Mouse (Mus musculus) adrenal gland, postnatal 4 days (tissue): ENCODE results near the gene Snx7. TPM values are rescaled to one million over a fixed set of nuclear protein-coding genes. Genes with fewer than 3 reads are reported as not detected.

Experiments used
- DNase-seq, 2 experiments: peaks; one replicate each; pipeline ENCODE4 v3.0.0; 2021 to 2022; ENCODE audit warnings: low spot score in 2 of 2, mixed read lengths in 2 of 2
- long read RNA-seq, 2 experiments: library from polyadenylated mRNA; stranded (forward); transcript quantifications; one replicate each; pipeline ENCODE4 v2.0.0; 2021
- total RNA-seq, 2 experiments: library from RNA; stranded (reverse); gene quantifications; 2 replicates each; pipeline ENCODE4 v1.2.3; 2021

Snx7 gene
- total RNA-seq: 10 to 100 TPM; 52.1 to 52.9 TPM
- long read RNA-seq, experiment 1, transcript Snx7-203 (8 exons, 1,588 nt): minor isoform, 8 of 52 reads
- long read RNA-seq, experiment 1, transcript Snx7-201 (9 exons, 2,021 nt): major isoform, 38 of 52 reads
- long read RNA-seq, experiment 1, partial matches to known transcripts: 1 of 52 reads
- long read RNA-seq, experiment 1, other reads (novel, unspliced or antisense): 4 of 52 reads
- long read RNA-seq, experiment 2, transcript Snx7-203 (8 exons, 1,588 nt): minor isoform, 14 of 85 reads
- long read RNA-seq, experiment 2, transcript Snx7-201 (9 exons, 2,021 nt): major isoform, 66 of 85 reads
- long read RNA-seq, experiment 2, partial matches to known transcripts: 0 of 85 reads
- long read RNA-seq, experiment 2, other reads (novel, unspliced or antisense): 3 of 85 reads

DNA sequence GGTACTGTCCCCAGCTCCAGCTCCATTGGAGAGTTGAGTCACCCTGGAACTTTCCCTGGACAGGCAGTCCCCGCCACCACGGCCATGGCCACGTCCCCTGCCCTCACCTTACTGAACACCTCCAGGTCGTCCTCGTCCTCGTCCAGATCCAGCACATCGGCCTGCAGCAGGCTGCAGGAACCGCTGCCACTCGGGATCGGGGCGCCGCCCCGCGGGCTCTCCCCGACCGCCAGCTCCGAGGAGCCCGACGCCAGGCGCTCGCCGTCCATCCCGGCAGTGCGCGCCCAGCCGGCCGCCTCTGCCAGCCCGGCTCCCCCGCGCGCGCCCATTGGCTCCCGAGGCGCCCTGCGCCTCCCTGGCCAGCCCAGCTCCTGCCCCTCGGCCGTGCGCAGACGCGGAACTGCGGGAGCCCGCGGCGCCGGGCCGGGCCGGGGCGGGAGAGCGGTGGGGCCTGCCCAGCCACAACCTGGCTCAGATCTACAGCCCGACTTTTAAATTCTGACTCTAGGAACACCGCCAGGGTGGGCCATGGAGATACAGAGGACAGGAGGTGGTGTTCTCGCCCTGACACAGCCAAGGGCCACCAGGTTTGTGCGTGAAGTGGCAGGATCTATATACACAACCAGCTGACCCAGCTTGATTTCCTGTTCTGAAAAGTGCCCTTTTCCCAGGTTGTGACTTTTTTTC lies at the start of gene Snx7:
Snx7 (minus strand) TSS at position 300 of the 687 bp plus-strand sequence.
- peak; percentile 83 for DNase-seq

DNA sequence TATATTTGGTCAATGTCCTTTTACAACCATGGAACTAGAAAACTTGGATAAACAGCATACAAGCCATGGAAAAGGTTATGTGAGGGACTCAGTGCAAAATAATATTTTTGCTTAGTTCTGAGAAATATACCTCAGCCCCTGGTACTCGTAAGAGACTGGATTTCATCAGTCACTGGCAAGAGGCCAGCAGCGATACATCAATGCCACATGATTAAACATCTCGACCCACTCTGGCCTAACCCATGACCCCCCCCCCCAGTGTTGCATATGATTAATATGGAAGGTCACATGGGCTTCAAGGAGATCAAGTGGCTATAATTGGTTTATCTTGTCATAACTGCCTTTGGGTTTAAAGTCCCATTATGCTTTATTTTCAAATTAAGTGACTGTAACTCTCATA lies 46.7 kb upstream of the Snx7 start:
- DNase-seq: no peak

DNA sequence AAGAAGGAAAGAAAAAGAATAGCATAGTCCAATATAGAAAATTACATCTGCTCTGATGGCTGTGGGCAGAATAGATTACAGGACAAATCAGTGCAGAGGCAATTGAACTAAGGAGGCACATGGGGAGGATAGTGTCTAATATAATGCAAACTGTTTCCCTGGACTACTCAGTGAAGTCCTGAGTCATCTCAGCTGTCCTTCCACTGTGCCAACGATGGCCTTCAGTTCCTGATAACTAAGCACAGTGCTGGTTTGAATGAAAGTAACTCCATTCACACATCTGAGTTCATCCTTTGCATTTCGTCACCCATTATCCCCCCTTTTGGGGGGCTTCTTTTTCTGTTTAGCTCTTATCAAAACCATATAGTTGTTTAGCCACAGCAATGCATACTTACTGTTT lies 25.0 kb upstream of the Snx7 start:
- peak in 1 of 2 experiments; percentile 8 for DNase-seq

DNA sequence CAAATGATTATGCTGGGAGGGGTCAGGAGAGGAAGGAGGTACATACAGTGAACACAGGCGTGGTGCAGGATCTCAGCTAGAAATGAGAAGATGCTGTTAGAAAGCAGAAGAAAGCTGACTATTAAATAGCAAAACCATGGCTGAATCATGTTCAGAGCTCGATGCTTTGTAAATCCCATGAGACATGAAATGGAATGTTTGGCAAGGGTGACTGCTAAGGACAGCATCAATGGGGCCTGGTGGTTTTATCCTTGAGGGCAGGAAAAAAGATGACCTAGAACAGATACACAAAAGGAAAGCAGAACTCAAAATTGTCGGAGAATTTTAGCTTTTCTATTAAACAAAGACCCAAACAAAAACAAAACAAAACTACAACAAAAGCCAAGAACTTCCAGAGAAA lies 6.7 kb upstream of the Snx7 start:
- no peak for DNase-seq

DNA sequence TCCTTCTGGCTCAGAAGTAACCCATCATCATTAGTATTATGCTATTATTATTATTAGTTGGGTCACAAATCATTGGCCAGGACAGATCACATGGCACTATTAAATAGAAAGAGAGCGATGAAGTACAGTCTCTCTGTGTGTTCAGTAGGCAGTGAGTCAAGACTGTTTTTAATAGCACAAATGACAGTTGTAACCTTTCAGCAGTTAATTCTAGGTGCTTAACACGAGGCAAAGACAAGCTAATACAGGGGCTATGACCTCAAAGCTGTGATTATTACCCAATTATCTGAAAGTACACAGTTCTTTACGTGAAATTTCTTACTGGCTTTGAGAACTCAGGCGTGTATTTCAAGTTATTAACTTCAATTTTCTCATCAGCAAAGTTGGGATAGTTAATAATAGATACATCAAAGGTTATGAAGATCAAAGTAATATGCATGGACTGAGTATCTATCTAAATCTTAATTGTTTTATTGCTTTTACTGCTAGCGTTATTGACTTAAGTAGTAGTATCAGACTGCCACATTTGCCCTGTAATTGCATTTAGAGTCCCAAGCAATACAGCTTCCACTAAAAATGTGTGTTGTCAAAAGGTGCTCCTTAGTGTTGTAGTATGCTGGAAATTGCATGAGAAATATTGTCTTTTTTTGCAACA lies 4.6 kb upstream of the Snx7 start:
- DNase-seq: no peak

DNA sequence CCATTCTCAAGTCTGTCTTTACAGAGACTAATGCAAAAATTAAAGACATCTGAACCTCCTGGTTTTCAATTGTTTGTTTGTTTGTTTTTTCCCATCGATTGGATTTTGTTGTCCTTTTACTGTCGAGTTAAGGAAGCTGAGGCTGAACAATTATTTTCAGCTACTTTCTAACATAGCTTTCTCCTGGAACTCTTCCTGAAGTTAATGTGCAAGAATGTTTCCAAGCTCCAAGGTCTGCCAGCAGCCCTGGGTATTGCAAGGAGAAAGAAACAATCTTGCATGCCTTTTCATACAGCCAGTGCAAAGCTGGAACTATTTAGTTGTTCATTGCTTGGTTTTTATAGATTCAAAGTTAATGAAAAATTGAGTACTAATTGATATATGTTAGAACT lies 584 bp upstream of the Snx7 start:
- DNase-seq: no peak

DNA sequence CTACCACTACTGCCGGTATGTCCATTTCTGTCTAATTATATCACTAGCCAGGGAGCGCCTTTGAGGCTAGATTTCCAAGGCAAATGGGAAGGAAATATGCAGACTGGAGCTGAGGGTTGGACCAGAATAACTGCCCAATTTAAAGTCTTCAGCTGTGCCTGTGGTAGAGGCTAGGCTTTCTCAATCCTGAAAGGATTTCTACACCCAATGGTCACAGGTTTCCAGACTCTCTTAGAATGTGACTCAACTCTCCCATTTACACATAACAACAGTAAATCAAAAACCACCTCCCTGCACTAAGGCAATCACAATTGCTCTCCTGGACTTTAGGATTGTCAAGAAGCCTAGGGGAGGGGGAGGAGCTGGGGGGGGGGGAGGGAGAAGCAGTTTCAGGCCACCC lies 645 bp downstream of the Snx7 start:
- DNase-seq: no peak

DNA sequence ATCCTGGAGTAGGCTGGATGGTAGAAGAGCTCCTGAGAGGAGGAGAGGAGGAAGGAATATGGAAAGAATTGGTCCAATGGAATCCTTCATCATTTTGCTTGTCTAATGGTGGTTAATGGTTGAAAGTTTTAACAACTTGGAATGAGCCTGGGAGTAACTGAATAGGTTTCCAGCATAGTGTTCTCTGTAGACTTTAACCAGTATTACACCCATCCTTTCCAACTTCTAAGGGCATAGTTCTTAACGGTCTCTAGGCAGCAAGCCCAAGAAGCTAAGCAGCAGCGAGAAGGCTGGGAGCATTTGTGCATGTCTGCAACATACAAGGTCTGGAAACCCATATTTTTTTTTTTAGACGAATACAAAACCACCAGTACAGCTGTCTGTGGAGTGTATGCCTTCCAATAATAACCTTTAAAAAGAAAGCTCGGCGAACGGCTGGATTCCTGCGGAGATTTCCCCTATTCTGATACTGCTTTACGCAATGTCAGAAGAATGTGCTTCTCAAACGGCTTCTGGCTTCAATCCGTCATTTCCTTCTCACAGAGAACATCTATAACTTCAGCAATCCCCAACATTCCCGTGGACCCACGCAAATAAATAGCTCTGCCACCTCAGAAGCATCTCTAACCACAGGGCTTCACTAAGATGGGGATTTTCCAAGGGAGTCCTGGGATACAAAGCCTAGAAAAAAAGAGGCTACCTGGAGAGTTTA lies 1.9 kb downstream of the Snx7 start:
- DNase-seq: no peak

DNA sequence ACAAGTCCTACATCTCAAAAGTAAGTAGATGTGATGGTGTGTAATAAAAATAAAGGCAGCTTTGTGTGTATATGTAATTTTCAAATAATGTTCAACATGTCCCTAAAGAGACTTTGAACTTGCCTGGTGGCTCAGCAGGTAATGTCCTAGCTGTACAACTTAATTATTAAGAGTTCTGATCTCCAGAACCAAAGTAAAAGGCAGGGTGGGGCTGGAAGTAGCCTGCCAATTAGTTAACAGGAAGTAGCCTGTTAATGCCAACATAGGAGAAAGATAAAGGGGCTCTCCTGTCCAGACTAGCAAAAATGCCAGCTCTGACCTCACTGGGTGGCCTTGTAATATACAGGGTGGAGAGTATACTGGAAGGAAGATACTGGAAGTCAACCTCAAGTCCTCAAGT lies 3.1 kb downstream of the Snx7 start:
- no peak for DNase-seq

DNA sequence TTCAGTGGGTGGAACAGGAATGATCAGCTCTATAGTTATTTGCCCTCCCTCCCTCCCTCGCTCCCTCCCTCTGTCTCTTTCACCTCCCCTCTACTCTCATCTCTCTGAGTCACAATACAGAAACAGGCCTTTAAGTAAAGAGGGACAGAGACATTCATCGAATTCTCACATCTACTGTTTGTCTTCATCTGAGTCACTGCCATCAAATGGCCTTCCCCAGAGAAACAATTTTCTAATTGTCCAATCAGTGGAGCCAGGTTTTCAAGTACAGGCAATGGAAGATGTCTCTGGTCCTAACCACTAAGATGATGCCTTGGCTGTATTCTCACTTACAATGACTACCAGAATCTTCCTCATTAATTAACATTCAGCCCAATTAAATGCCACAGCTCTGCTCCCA lies 5.8 kb downstream of the Snx7 start:
- DNase-seq: no peak

DNA sequence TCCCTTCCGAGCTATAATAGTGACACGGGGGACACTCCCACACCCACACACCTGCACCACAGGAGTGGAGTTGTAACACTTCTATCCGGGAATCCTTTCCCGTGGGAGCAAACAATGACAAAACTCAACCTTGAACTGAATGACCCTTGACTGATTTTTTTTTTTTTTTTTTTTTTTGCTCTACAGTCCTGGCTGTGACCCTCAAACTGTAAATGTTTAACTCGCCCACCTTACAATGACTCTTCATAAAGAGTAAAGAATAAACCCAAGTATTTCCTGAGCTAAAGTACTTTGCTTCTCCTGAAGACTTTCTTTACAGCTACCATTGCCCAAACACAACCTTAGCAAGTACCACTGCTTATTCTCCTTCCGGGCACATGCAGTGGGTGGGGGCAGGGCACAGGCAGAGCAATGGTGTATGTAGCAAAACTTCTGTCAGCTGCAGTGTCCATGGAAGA lies 6.7 kb downstream of the Snx7 start:
- DNase-seq: no peak

DNA sequence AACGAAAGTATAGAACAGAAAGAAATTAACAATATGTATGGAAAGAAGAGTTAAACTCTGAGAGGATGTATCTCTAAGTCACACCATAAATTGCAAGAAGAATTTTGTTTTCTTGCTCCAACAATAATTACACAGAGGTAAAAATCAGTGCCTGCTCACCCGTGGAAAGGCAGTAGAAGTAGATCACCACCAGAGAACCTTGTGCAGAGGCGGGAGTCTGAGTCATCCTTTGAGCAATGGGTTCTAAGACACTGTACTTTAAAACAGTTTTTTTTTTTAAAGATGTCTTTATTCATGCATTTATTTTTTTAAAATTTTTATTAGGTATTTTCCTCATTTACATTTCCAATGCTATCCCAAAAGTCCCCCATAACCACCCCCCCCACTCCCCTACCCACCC lies 9.7 kb downstream of the Snx7 start:
- DNase-seq: no peak

DNA sequence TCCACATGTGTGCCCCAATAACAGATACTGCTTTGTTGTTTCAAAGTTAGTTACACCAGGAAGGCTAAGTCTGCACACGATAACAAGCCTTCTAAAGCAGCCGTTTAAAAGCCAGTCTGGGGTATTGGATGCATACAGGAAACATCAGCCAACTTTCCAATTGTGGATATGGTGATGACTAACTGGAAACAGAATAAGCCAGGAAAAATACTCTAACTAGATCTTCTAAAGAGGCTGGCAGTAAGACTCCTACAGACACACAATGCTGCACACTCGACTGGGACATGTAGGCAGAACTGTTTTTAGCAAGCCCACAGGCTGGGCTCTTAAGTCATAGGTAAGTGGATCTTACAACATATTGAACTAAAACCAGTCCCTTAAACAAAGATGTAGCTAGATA lies 15.0 kb downstream of the Snx7 start:
- no peak for DNase-seq

DNA sequence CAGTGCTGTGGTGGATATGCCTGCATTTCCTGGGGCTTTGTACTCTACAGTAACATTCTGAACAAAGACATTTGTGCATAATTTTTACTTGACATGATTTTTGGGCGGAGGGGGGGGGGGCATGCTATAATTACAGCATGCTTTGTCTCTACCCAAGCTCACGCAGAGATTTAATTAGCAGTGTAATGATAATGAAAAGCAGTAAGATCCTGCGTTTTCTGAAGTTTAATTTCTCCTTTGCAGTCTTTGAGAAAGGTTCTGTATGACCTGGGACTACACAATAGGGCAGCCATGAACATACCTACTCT lies 16.7 kb downstream of the Snx7 start:
- no peak for DNase-seq

DNA sequence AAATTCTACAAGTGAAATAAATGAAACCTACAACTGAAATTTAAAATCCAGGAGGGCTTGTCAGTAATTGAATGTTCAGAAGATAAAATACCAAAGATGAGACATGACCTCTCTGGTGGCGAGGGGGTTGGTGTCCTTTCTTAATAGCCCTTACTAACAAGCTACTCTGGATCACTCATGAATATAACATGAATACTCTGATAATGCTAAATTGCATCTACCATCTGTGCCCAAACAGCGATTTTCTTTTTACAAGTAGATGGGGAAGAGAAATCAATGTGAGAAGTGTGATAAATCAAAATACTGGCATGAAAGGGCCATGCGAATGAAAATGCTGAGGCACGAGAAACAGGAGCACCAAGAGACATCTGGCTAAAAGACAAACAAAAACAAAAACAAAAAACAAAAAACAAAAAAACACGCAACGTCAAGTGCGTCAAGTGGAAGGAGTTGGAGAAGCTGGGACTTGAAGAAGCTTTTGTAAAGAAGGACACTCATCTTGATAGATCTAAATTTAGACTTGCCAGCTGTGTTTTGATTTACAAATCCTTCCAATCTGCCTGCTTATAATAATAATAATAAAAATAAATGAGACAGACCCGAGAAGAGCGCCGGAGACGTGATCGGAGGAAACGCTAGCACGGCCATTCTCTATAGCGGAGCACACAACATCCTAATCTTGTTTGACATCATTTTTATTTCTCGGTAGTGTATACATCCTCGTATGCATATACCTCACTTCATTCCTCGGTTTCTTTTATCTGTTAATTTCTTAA lies 17.3 kb downstream of the Snx7 start:
- DNase-seq: no peak

DNA sequence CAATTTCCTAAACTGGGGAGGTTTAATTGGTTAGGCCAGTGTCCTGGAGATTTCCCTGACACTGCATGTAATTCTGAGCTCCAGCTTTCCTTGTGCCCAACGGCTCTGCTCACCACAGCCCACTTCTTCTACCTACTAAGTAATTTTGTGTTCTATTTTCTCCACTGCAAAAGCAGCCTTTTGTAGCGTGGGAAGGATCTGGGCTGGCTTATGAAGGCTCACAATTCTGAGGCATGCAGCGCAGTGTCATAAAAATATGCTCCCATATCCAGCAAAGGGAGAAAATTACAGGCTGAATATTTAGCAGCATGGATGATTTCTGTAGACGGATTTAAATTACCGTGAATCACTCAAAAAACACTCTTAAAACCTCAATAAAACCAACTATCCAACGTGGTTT lies 19.9 kb downstream of the Snx7 start:
- DNase-seq: no peak

DNA sequence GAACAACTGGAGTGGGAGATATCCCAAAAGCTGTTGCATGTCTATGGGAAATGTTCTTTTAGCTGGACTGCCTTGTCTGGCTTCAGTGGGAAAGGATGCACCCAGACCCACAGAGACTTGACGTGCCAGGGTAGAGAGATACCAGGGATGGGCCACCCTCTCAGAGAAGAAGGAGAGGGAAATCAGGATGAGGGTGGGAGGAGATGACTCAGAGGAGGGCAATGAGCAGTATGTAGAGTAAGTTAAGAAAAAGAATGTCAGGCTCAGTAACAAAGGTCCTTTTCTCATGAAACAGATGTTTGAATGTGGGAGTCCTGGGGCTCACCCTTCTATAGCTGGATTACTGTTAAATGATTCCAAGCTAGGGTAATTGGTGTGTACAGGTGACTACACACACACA lies 26.1 kb downstream of the Snx7 start:
- DNase-seq: no peak

DNA sequence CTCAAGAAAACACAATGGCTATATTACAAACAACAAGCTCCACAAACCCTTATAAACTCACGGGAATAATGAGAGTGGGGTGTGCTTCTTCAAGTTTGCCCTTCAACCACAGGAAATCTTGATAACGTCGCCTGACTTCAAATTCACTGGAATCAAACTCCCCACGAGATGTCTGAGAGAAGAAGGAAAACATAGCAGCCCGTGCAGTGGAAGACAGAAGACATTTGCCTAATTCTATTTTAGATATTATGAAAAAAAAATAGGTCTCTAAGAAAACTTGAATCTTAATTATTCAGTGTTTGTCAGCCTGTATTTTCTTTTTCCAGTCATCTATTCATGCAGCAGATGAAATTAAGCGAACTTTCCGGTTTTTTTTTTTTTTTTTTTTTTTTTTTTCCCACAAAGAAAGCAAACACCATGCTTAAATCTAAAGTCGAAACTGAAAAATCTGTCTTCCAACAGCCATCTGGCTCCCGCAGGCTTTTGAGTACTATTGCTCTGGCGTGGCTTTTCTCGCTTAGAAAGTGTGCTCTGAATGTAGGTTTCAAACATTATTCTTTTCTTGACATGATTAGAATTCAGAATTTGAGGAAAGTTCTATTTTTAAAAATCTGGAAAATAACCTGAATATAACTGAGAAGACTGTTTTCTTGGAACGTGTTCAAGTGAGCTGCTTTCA lies 28.7 kb downstream of the Snx7 start:
- no peak for DNase-seq

DNA sequence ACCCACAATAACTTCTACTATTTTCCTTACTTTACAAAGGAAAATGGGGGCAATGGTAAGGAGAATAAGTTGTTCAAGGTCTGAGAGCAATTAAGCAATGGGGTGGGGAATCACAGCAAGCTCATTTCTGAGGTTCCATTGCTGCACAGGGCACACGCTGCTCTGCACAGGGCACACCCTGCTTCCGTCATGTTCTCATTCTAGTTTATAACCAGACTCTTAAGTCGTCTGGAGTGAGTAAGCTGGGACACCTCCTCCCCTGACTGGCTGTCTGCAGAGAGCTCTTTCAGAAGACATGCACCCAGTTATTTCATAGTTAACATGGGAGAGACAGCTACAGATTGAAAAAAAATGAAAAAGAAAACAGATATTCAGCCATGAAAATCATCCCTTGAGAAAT lies 30.7 kb downstream of the Snx7 start:
- no peak for DNase-seq

DNA sequence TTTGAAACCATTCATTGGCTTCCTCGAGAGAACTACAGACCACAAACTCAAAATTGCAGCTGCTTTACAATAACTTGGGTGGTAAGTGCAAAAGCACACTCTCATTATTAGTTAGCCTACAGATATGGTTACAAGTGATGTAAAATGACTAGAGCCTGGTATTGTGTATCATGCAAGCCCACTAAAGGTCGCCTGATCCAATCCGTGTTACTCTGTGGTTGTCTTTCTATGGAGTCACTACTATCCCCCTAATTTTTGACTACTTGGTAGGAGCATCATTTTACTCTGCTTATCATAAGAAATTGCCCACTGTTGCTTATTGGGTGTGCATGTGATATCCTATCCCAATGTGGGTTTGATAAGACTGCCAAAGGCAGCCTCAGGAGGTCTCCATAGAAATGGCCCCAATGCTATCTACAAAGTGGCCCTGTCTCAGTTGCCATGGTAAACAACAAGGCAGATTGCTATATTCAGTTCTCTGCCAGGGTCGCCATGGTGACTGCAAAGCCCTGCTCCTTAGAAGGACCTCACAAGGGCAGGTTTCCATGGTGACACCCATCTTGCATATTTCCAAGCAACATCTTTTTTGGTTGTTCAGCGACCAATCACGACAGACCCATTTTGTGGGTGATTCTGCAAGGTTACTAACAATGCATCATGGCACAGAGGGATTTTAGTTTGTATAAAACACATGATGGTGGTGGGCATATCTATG lies 42.1 kb downstream of the Snx7 start:
- DNase-seq: no peak
